Mouse (Mus musculus) E14TG2a.4 (cell line): Measurements from ENCODE around the gene Trim44.

Source experiments
- CTCF ChIP-seq: conservative IDR thresholded peaks from 2 replicates; pipeline ENCODE4 v1.5.1; 2014; ENCODE audit warnings: low read length
- NANOG ChIP-seq: IDR thresholded peaks from 2 replicates; pipeline ENCODE4 v1.6.1; 2014; ENCODE audit warnings: borderline replicate concordance, low read length, mixed read lengths
- POU5F1 ChIP-seq: IDR thresholded peaks from 2 replicates; pipeline ENCODE4 v1.6.1; 2014; ENCODE audit warnings: low read length, borderline replicate concordance

- no peak for TF ChIP-seq CTCF
- no peak for TF ChIP-seq POU5F1
- no peak for TF ChIP-seq NANOG
These were observed 94.7 kb downstream of the Trim44 start for GRCm38 (mm10) chr2:102312903-102313302.
